Mouse (Mus musculus): ENCODE measurements around the gene Psmb5. TPM values are rescaled to one million over a fixed set of nuclear protein-coding genes. Genes with fewer than 3 reads are reported as not detected.

Gene Psmb5
- polyA plus RNA-seq, 1 experiment from 2014 or later: 387 TPM

GRCm38 (mm10) chr14:54594055-54594454, 23.8 kb downstream of the Psmb5 start:
- no peak for DNase-seq (ENCODE audit: low spot score)

- DNase-seq (ENCODE audit: low spot score): no peak
Measured at GRCm38 (mm10) chr14:54592319-54592934, 25.4 kb downstream of the Psmb5 start.

GRCm38 (mm10) chr14:54591056-54591455, 26.8 kb downstream of the Psmb5 start:
- DNase-seq (ENCODE audit: low spot score): no peak

GRCm38 (mm10) chr14:54583681-54584338, 34.0 kb downstream of the Psmb5 start:
- peak; percentile 58 for DNase-seq (ENCODE audit: low spot score)

DNA sequence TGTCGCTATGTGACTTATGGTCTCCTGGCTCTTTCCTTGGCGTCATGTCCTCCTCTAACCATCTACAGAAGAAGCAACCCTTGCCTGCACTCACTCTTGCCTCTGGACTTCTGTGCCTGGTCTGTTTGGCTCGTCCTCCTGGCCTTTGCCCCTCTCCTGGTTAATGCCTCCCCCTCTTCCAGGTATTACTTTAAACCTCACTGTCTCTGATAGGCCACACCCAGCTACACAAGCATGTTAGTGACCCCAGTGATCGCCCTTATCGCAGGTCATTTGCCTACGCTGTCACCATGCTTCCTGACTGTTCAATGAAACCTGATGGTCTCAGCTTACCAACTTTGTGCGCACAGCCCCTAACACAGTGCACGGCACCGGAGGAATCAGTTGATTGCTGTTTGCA, 35.3 kb downstream of the Psmb5 start:
- no peak for DNase-seq (ENCODE audit: low spot score)

- no peak for DNase-seq (ENCODE audit: low spot score)
Measured at GRCm38 (mm10) chr14:54579638-54580037, 38.2 kb downstream of the Psmb5 start.

DNA sequence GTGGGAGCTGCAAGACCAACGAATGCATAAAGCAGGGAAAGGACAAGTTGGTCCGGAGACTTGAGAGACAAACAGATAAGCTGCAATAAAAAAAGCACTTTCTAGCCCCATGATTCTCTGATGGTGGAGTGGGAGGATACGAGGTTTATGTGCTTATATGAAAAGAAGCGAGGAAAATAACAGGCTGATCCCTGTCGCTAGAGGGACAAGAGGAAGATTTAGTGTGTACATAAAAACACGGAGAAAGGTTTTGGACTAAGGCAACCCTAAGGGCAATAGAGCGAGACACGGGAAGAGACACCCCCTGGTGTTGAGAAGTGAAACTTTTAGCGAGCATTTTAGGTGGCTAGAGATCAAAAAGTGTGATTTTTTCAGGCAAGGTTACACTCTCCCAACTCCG, 39.8 kb downstream of the Psmb5 start:
- DNase-seq (ENCODE audit: low spot score): peak; percentile 73

DNA sequence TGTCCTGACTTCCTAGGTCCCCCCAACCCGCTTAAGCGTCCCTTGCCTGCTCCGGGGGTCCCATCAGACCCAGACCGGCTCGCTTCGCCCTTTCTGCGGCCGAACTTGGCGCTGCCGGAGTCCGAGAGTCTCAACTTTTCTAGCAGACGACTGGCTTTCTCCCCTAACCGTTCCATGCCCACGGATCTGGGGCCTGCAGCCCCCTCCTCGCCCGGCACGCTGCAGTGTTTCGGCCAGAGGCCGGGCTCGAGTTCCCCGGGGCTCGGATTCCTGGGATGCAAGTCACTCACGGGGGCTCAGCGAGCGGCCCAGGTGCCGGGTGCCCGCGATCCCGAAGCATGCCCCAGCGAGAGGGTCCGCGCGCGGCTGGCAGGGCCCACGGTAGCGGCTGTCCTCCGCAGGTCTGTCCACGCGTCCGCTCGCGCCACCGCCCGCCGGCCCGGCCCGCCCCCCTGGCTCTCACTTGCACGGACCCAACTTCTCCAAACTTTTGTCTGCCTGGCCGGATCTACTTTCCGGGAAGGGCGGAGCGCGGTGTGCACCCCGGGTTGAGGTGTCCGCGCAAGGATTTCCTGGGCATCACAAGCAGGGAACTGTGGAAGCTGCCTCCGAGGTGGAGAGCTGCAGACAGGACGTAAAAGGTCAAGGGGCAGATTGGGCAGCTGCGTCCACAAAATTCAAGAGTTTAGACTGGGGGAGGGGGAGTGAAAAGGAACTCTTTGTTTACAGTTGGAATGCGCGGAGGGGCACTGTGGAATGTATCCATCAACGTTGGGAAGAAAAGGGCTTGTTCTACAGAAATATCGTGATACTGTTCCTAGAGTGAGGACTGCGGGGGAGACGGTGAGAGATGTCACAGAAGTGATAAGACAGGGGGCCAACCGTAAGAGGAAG, 40.5 kb downstream of the Psmb5 start, which contains the start of gene Ajuba:
TSS of gene Ajuba (minus strand) at position 470 of the 894 bp plus-strand sequence.
- peak; percentile 46 for DNase-seq (ENCODE audit: low spot score)

- peak; percentile 14 for DNase-seq (ENCODE audit: low spot score)
Measured at GRCm38 (mm10) chr14:54576241-54577088, 41.4 kb downstream of the Psmb5 start.

- peak; percentile 30 for DNase-seq (ENCODE audit: low spot score)
Measured at GRCm38 (mm10) chr14:54575631-54576030, 42.2 kb downstream of the Psmb5 start.

GRCm38 (mm10) chr14:54575031-54575430, 42.8 kb downstream of the Psmb5 start:
- no peak for DNase-seq (ENCODE audit: low spot score)

DNA sequence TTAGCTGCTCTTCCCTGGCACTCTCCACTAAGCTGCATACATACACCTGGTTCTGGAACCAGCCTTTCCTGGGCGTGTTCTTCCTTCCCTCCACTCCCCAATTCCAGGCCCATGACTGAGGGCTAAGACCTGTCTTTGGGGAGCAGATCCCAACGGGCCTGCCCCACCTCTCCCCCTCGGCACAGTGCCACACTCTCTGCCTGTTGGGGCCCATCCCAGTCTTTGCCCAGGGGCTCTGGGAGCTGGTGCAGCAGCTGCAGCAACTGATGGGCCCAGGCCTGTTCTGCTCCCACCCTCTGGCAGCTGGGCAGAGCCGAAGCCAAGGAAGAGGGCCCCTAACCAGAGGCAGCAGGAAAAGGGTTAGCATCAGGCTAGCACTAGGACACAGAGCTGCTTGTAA, 43.6 kb downstream of the Psmb5 start:
- DNase-seq (ENCODE audit: low spot score): no peak

GRCm38 (mm10) chr14:54572790-54573736, 44.8 kb downstream of the Psmb5 start:
- DNase-seq (ENCODE audit: low spot score): no peak

DNA sequence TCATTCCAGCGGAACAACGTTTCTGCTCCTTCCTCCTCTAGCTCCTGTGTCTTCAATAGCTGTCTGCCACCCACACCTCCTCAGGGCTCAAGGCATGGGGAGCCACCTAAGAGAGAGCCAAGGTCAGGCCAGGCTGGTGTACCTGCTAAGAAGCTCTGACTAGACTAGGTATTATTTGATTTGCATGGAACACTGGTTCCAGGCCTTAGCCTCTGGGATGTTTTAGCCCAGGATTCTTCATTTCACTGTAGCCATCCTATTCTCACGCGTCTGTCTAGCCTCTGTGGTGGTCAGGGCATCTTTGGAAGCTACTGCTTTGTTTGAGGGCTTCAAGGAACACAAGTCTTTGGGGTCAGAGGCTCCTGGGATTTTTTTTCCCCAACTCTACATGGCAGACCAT, 45.7 kb downstream of the Psmb5 start:
- DNase-seq (ENCODE audit: low spot score): no peak

DNA sequence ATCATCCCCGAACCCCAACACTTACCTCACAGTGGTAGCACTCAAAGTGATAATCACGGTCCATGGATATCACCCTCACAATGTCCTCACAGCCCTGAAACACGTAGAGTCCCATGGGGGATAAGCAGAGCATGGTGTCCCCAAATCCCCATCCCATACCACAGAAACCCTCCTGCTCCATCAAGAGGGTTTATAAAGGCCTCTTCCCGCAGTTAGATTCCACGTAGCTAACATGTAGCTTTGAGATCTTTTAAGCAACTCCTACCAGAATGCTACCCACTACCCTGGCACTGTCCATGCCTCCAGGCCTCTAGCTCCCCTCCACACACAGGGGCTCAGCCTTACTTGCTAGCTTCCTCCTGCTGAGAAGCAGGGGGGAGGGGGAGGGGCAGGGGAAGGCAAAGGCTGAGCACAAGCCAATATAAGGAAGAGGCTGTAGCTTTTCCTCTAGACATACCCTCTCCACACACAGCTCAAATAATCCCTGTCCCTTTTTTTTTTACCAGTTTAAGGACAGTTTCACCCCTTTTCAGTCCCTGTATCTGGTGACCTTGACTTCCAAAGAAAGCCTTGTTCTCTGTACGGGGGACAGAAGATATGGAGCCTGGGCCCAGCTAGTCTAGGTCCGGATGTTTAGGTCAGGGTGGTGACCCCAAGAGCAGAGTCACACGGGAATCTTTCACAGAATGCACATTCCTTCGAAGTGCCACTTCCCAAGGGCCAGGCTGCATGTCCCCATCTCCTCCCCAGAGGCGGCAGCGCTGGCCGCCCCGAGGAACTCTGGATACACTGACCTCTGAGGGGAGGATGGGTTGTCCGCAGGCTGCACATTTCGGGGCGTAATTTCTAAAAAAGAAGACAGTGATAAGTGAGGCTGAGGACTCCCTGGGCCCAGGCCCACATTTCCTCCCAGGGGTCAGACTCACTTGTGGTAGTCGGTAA, 48.1 kb downstream of the Psmb5 start:
- DNase-seq (ENCODE audit: low spot score): peak; percentile 18

- peak; percentile 65 for DNase-seq (ENCODE audit: low spot score)
Measured at GRCm38 (mm10) chr14:54568694-54569414, 49.0 kb downstream of the Psmb5 start.

Measured in thymus, postnatal 0 days (tissue).